Mouse (Mus musculus): ENCODE measurements around the gene Camk2d.

GRCm38 (mm10) chr3:126802988-126803387, 206.9 kb downstream of the Camk2d start:
- TF ChIP-seq CTCF (IDR thresholded peaks at IDR 0.05; ENCODE audit: control insufficient read depth, insufficient read depth, low read length) (no peak), POLR2A (IDR thresholded peaks at IDR 0.05; ENCODE audit: borderline replicate concordance, control insufficient read depth, low read depth, low read length) (no peak)
